Mouse (Mus musculus): ENCODE data around the gene Itpr3. TPM values are rescaled to one million over a fixed set of nuclear protein-coding genes. Genes with fewer than 3 reads are reported as not detected.

Gene Itpr3
- total and polyA plus RNA-seq, 3 experiments: 4.6 to 6.7 (median 6.2) TPM

GRCm38 (mm10) chr17:27169952-27170695 lies 113.0 kb downstream of the Itpr3 start:
- peak in 1 of 2 experiments; percentile 30 for DNase-seq
- 55% methylated on average over 11 of the region's 11 CpGs for WGBS
- no peak overlapping the region for H3K4me3 ChIP-seq
- intact Hi-C loops (cut with DNase I): no loop called here
- H3K27ac ChIP-seq: no peak overlapping the region
- no peaks in the 10 kb centered on the region for H3K79me2 ChIP-seq (replicated peaks; ENCODE audit: control insufficient read depth, insufficient read depth, low read length)
- H3K36me3 ChIP-seq (ENCODE audit: control insufficient read depth, insufficient read depth, low read length): no peaks in the 10 kb centered on the region
- H3K4me1 ChIP-seq (ENCODE audit: control insufficient read depth, insufficient read depth, low read length): peaks cover 3% of the 10 kb centered on the region; the same call in 1 of the 2 replicates
- H3K27me3 ChIP-seq (ENCODE audit: control insufficient read depth, insufficient read depth, low read length): no peaks in the 10 kb centered on the region
- TF ChIP-seq EP300 (IDR thresholded peaks at IDR 0.05; ENCODE audit: insufficient read depth, low read depth, low read length): 0 out of 2 replicates have a peak, but pooled peaks have one; percentile 13
- no peak for TF ChIP-seq CTCF (IDR thresholded peaks at IDR 0.05)
- no peak for TF ChIP-seq POLR2A (IDR thresholded peaks at IDR 0.05; ENCODE audit: insufficient read depth, low read depth, low read length)
- no peak overlapping the region for H3K9ac ChIP-seq (ENCODE audit: low read depth, low read length)

- Histone ChIP-seq H3K27me3 (ENCODE audit: control insufficient read depth, insufficient read depth, low read length) (no peaks in the 10 kb centered on the region), H3K4me1 (ENCODE audit: control insufficient read depth, insufficient read depth, low read length) (peaks cover 3% of the 10 kb centered on the region; the same call in 1 of the 2 replicates), H3K27ac (no peak overlapping the region), H3K9ac (ENCODE audit: low read depth, low read length) (no peak overlapping the region), H3K79me2 (replicated peaks; ENCODE audit: control insufficient read depth, insufficient read depth, low read length) (no peaks in the 10 kb centered on the region), H3K4me3 (no peak overlapping the region), H3K36me3 (ENCODE audit: control insufficient read depth, insufficient read depth, low read length) (no peaks in the 10 kb centered on the region)
- WGBS: 71% methylated on average over 5 of the region's 5 CpGs
- TF ChIP-seq POLR2A (IDR thresholded peaks at IDR 0.05; ENCODE audit: insufficient read depth, low read depth, low read length) (no peak), CTCF (IDR thresholded peaks at IDR 0.05) (no peak), EP300 (IDR thresholded peaks at IDR 0.05; ENCODE audit: insufficient read depth, low read depth, low read length) (no peak)
- intact Hi-C loops (cut with DNase I): no loop called here
- peak in 1 of 2 experiments; percentile 4 for DNase-seq
Measured at GRCm38 (mm10) chr17:27171121-27171520, 114.0 kb downstream of the Itpr3 start.

Small RNA genes lying within 50 kb of the gene (microRNA-seq; reads per million reads assigned to microRNA genes)
- 0 to 0.56 reads per million in 2 experiments for gene Mir7677

Other genes starting within 250 kb of the Itpr3 start
- gene Nkx2-5, start 212.3 kb upstream of the Itpr3 start, total RNA-seq (2021): 10 to 100 TPM; 87.1 to 96.3 TPM
- gene Nkx2-5, start 212.3 kb upstream of the Itpr3 start, polyA plus RNA-seq (2012; rRNA removed): 72.6 and 104 TPM in 2 replicates
- under 1 TPM; 0.26 to 0.36 TPM for gene Kifc5b, start 140.2 kb upstream of the Itpr3 start, total RNA-seq (2021)
- 0.62 and 0.79 TPM in 2 replicates for gene Kifc5b, start 140.2 kb upstream of the Itpr3 start, polyA plus RNA-seq (2012; rRNA removed)
- gene Phf1, start 124.3 kb upstream of the Itpr3 start, total RNA-seq (2021): 10 to 100 TPM; 17.8 to 18.1 TPM
- 35.3 and 36.8 TPM in 2 replicates for gene Phf1, start 124.3 kb upstream of the Itpr3 start, polyA plus RNA-seq (2012; rRNA removed)
- gene Cuta, start 117.7 kb upstream of the Itpr3 start, total RNA-seq (2021): 10 to 100 TPM; 78.6 to 94.2 TPM
- 85.1 and 96.6 TPM in 2 replicates for gene Cuta, start 117.7 kb upstream of the Itpr3 start, polyA plus RNA-seq (2012; rRNA removed)
- 1 to 10 TPM; 4.1 to 4.2 TPM for gene Syngap1, start 116.1 kb upstream of the Itpr3 start, total RNA-seq (2021)
- gene Syngap1, start 116.1 kb upstream of the Itpr3 start, polyA plus RNA-seq (2012; rRNA removed): 6.7 and 9.0 TPM in 2 replicates
- 1 to 10 TPM; 1.5 to 3.5 TPM for gene Zbtb9, start 84.1 kb upstream of the Itpr3 start, total RNA-seq (2021)
- gene Zbtb9, start 84.1 kb upstream of the Itpr3 start, polyA plus RNA-seq (2012; rRNA removed): 2.4 and 2.8 TPM in 2 replicates
- gene Bak1, start 28.3 kb upstream of the Itpr3 start, total RNA-seq (2021): 10 to 100 TPM; 15.0 to 16.9 TPM
- gene Bak1, start 28.3 kb upstream of the Itpr3 start, polyA plus RNA-seq (2012; rRNA removed): 35.0 and 35.9 TPM in 2 replicates
- 100 to 1,000 TPM; 296 to 343 TPM for gene Uqcc2, start 76.6 kb downstream of the Itpr3 start, total RNA-seq (2021)
- 288 and 395 TPM in 2 replicates for gene Uqcc2, start 76.6 kb downstream of the Itpr3 start, polyA plus RNA-seq (2012; rRNA removed)
- gene Ip6k3, start 110.5 kb downstream of the Itpr3 start, total RNA-seq (2021): 1 to 10 TPM; 4.1 to 5.6 TPM
- 8.2 and 10.1 TPM in 2 replicates for gene Ip6k3, start 110.5 kb downstream of the Itpr3 start, polyA plus RNA-seq (2012; rRNA removed)
- 10 to 100 TPM; 30.0 to 31.4 TPM for gene Lemd2, start 147.2 kb downstream of the Itpr3 start, total RNA-seq (2021)
- 38.3 and 39.5 TPM in 2 replicates for gene Lemd2, start 147.2 kb downstream of the Itpr3 start, polyA plus RNA-seq (2012; rRNA removed)

Data from heart, adult 2 months (tissue).